Mouse (Mus musculus) limb, embryonic 12.5 days (tissue): ENCODE measurements around the gene Snrpd3. TPM values are rescaled to one million over a fixed set of nuclear protein-coding genes. Genes with fewer than 3 reads are reported as not detected.
A peak's percentile ranks its signal among the peaks of the same experiment; 100 is the strongest.
"Not testable (repeated sequence)": the region's sequence is repeated elsewhere in the genome, so short reads cannot be mapped to it uniquely, and the experiment has no call there.

ENCODE experiments used
- ATAC-seq: fragments of 200-750 bp; cut with Nextera tagmentation; 2 replicates; pipeline ENCODE4 v1.8.0; 2017; ENCODE audit warnings: low read depth, moderate TSS enrichment; ENCODE audit not compliant: insufficient number of reproducible peaks, insufficient read depth, low FRiP score, low TSS enrichment
- H3K27ac ChIP-seq: fragments of 300-500 bp; sonication (generic); 2 replicates; pipeline ENCODE4 v1.5.1; 2016; ENCODE audit warnings: mild to moderate bottlenecking, moderate library complexity
- H3K27me3 ChIP-seq: fragments of 300-500 bp; sonication (generic); 2 replicates; pipeline ENCODE4 v1.6.1; 2016; ENCODE audit warnings: mild to moderate bottlenecking, moderate library complexity
- H3K36me3 ChIP-seq: fragments of 300-500 bp; sonication (generic); 2 replicates; pipeline ENCODE4 v1.6.1; 2016; ENCODE audit warnings: mild to moderate bottlenecking, moderate library complexity
- H3K4me1 ChIP-seq: fragments of 300-500 bp; sonication (generic); replicated peaks from 2 replicates; pipeline ENCODE4 v1.6.1; 2016
- H3K4me2 ChIP-seq: fragments of 300-500 bp; sonication (generic); 2 replicates; pipeline ENCODE4 v1.6.1; 2016; ENCODE audit warnings: mild to moderate bottlenecking, moderate library complexity
- H3K4me3 ChIP-seq: fragments of 300-500 bp; sonication (generic); replicated peaks from 2 replicates; pipeline ENCODE4 v1.5.1; 2016; ENCODE audit warnings: mild to moderate bottlenecking
- H3K9ac ChIP-seq: fragments of 300-500 bp; sonication (generic); replicated peaks from 2 replicates; pipeline ENCODE4 v1.6.1; 2016; ENCODE audit warnings: mild to moderate bottlenecking, moderate library complexity
- H3K9me3 ChIP-seq: fragments of 300-500 bp; sonication (generic); 2 replicates; pipeline ENCODE4 v1.6.1; 2016; ENCODE audit warnings: mild to moderate bottlenecking, moderate library complexity
- WGBS: fragments of 180-500 bp; shearing (Covaris S2); methylation state at CpG from one replicate; pipeline ENCODE4 v1.1.7; 2016; 5-methylcytosine and 5-hydroxymethylcytosine counted together
- polyA plus RNA-seq: library from polyadenylated mRNA; unstranded; fragments of >200 nt; fragmentation: Nextera tagmentation; extraction: Ambion mirVana; gene quantifications from 2 replicates; pipeline ENCODE4 v1.2.1, GENCODE M21; 2016

The Snrpd3 gene
- polyA plus RNA-seq, 1 experiment from 2014 or later, result 203 TPM

DNA sequence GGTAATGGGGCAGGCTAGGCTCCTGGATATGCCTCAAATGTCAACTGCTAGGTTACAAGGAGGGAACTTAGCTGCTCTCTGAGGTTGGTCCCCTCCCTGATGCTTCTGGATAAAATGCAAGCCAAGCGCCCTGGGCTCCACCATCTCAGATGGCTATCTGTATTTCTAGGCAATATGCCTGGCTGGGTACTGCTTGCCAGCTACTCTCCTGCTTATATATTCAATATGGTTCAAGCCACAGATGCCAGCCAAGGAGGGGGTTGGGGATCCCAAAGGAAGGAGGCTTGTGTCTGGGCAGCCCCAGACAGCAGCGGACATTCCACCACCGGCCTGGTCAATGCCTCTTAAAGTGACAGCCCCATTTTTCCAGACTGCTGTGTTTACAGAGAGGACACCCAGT lies 41.2 kb downstream of the Snrpd3 start:
- peak overlapping the region; percentile 99; the same call in 1 of the 2 replicates for H3K4me2 ChIP-seq
- peaks cover 39% of the 10 kb centered on the region for H3K4me1 ChIP-seq
- H3K4me3 ChIP-seq, result no peak overlapping the region
- H3K9me3 ChIP-seq, result no peaks in the 10 kb centered on the region
- H3K27ac ChIP-seq, result no peak overlapping the region
- peaks cover 49% of the 10 kb centered on the region for H3K27me3 ChIP-seq
- WGBS, result 34% methylated on average over 3 of the region's 3 CpGs
- no peaks in the 10 kb centered on the region for H3K36me3 ChIP-seq
- H3K9ac ChIP-seq, result no peak overlapping the region
- ATAC-seq, result no peak

DNA sequence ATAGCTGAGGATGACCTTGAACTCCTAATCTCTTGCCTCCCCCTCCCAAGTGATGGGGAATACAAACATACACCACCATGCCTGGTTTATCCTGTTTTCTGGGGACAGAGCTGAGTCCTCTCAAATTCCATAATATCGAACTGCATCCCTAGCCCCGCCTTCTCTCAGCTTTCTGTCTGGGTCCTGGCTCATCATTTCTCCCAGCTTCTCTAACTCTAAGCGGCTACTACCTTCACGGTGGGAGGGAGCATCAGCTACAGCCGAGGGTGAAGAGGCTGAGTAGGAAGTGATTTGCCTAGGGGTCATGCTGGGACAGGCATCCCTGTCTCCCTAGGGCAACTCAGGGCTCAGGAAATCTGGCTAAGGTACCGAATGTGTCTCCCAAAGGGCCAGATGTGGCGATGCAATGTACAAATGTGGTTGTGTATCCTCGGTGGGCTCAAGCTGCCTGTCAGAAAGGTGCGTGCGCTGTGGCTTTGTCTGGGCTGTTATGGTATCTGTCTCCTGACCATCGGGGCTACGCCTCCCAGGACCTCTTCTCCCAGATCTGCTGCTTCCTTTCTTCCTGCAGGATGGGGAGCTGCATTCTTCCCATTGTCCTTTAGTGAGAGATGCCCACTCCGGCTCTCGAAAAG lies 41.8 kb downstream of the Snrpd3 start:
- Histone ChIP-seq H3K4me1 (peaks cover 39% of the 10 kb centered on the region), H3K36me3 (no peaks in the 10 kb centered on the region), H3K4me3 (peak overlapping the region; percentile 66), H3K27me3 (peaks cover 49% of the 10 kb centered on the region), H3K9me3 (no peaks in the 10 kb centered on the region), H3K27ac (no peak overlapping the region), H3K4me2 (peak overlapping the region; percentile 99), H3K9ac (peak overlapping the region; percentile 81; the same call in 1 of the 2 replicates)
- no peak for ATAC-seq
- WGBS, result 5% methylated on average over 14 of the region's 14 CpGs

DNA sequence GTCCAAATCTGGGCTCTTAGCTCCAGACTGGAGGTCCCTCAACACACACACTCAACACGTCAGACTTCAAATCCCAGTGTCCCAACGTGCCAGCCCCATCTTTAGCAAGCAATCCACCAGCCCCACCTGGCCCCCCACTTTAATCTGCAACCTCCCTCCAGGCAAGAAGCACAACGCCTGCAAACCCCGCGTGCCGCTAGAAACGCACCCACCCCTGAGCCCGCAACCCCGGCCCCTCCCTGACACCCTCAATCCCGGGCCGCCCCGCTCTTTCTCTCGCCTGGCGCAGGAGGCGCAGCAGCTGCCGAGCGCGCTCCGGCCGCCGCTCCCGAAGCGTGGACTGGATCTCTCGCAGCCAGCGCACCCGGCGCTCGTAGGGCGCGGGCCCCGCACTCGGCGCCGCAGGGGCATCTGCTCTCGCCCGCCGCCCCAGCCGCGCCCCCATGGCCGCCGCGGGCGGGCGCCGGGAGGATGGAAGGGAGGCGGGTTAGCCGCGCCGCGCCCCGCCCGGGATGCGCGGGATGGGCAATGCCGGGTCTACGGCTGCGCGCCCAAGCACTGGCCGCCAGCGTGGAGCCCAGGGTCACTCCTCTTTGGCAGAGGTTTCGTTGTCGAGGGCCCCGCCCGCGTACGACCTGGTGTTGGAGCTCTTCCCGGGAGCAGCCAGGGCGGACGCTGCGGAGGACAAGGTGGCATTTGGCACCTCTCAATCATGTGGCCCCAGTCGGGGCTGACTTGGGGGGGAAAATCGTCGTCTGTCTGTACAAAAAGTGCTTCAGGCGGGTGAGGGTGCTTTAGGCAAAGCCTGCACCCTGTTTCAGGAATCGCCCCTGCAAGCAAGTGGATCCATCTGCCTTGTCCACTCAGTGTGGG lies 42.6 kb downstream of the Snrpd3 start, which contains the start of gene Lrrc75b:
Lrrc75b (minus strand) TSS at position 655 of the 873 bp plus-strand sequence.
- H3K27me3 ChIP-seq, result peaks cover 49% of the 10 kb centered on the region
- H3K9ac ChIP-seq, result peak within 1 kb of the TSS; percentile 81
- H3K4me1 ChIP-seq, result peaks cover 39% of the 10 kb centered on the region
- peak within 1 kb of the TSS; percentile 99 for H3K4me2 ChIP-seq
- WGBS, result under 1% methylated on average over 75 of the region's 75 CpGs
- no peaks in the 10 kb centered on the region for H3K9me3 ChIP-seq
- 0 out of 2 replicates have a peak, but pooled peaks have one; percentile 34 for ATAC-seq
- peak within 1 kb of the TSS; percentile 66 for H3K4me3 ChIP-seq
- no peak within 1 kb of the TSS for H3K27ac ChIP-seq
- H3K36me3 ChIP-seq, result no peaks in the 10 kb centered on the region

DNA sequence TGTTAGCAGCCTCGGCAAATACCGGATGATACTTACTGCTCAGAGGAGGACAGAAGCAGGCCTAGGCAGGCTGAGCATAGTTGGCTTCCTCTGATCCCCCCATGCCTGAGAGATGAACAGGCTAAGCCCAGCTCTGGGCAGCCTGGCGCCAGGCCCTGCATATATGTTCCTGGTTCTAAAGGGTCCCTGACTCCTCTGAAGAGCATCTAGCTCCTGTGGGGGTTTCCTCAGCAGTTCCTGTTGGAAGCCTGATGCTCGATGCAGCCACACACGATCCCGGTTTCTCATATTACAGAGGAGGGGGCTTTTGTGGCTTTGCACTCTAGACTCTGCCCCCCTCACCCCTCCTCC lies 43.2 kb downstream of the Snrpd3 start:
- Histone ChIP-seq H3K36me3 (no peaks in the 10 kb centered on the region), H3K9ac (peak overlapping the region; percentile 81; the same call in 1 of the 2 replicates), H3K4me1 (peaks cover 41% of the 10 kb centered on the region), H3K4me2 (peak overlapping the region; percentile 99), H3K9me3 (no peaks in the 10 kb centered on the region), H3K4me3 (peak overlapping the region; percentile 66; the same call in 1 of the 2 replicates), H3K27me3 (peaks cover 49% of the 10 kb centered on the region), H3K27ac (no peak overlapping the region)
- 6% methylated on average over 6 of the region's 6 CpGs for WGBS
- ATAC-seq, result peak; percentile 20; the same call in 1 of the 2 replicates

DNA sequence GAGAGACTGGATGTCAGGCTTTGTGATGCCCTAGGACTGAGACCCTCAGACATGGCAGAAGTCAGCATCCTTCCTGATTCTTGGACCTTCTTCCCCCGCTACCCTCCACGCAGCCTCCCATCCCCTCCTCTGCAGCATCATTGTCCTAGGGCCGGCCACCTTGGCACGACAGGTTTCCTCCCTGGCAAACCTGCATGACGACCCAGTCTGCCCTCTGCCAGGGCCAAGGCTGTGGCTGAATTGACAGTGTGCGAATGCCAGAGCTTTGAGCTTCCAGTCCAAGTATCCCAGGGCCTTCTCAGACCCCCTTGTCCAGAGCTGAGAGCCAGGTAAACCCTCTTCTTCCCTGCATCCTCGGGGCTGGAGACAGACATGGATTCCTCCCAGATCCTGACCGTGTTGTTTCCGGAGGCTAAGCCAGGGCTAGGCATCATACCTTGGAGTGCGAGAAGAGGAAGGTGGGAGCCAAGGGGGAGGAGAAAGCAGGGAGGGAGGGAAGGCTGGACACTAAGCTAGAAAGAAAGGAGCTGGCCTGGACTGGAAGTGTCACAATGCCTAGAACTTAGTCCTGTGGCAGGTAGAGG lies 43.8 kb downstream of the Snrpd3 start, which contains the start of gene Ggt1:
Ggt1 (plus strand) TSS at position 534 of the 584 bp plus-strand sequence.
- H3K9me3 ChIP-seq, result no peaks in the 10 kb centered on the region
- peak within 1 kb of the TSS; percentile 99 for H3K4me2 ChIP-seq
- ATAC-seq, result no peak
- peak within 1 kb of the TSS; percentile 66; the same call in 1 of the 2 replicates for H3K4me3 ChIP-seq
- WGBS, result 51% methylated on average over 10 of the region's 10 CpGs
- peaks cover 37% of the 10 kb centered on the region for H3K4me1 ChIP-seq
- H3K27ac ChIP-seq, result no peak within 1 kb of the TSS
- peaks cover 49% of the 10 kb centered on the region for H3K27me3 ChIP-seq
- peak within 1 kb of the TSS; percentile 81; the same call in 1 of the 2 replicates for H3K9ac ChIP-seq
- H3K36me3 ChIP-seq, result no peaks in the 10 kb centered on the region

DNA sequence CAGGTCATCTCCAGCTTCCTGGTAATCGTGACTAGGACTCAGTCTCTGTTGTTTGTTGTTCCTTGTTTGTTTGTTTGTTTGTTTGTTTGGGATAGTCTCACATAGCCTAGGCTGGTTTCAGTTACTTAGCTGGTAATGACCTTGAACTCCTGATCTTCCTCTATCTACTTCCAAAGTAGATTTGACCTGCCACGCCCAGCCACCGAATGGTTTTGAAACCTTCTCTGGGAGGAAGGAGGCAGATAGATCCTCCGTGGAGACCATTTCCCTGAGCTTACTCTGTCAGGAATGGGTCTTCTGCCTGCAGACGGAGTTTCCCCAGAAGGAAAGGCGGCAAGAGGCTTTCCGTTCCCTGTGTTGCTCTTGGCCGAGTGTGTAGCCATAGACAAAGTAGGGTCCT lies 45.2 kb downstream of the Snrpd3 start:
- Histone ChIP-seq H3K4me1 (peaks cover 30% of the 10 kb centered on the region), H3K27me3 (peaks cover 49% of the 10 kb centered on the region), H3K9ac (no peak overlapping the region), H3K4me3 (no peak overlapping the region), H3K9me3 (no peaks in the 10 kb centered on the region), H3K4me2 (no peak overlapping the region), H3K36me3 (no peaks in the 10 kb centered on the region), H3K27ac (no peak overlapping the region)
- no peak for ATAC-seq
- WGBS, result 85% methylated on average over 8 of the region's 8 CpGs

DNA sequence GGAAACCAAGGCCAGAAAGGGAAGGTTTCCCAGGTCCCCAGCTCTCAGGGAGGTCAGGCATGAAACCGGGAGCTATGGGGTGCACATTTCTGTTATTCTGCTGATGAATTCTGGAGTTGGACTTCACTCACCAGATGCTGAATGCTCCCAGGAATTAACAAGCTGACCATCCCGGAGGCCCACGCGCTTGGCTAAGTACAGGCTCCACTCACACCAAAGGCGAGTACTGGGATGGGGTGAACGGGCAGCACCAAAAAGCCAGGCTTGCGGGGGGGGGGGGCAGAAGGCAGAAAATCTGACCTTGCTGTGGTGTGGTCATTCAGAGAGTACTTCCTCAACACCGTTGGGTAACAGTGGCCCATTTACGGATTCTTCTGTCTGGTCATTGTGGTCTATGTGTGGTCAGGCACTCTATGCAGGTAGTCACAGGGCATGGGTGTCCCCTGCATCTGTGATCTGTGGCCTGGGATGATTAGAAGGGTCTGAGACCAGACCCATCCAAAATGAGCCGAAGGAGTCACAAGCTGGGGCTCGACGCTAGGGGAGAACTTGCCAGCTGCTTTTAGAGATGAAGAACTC lies 47.4 kb downstream of the Snrpd3 start:
- Histone ChIP-seq H3K4me2 (no peak overlapping the region), H3K27ac (no peak overlapping the region), H3K4me1 (peaks cover 22% of the 10 kb centered on the region), H3K9ac (no peak overlapping the region), H3K4me3 (no peak overlapping the region), H3K9me3 (no peaks in the 10 kb centered on the region), H3K36me3 (no peaks in the 10 kb centered on the region), H3K27me3 (peaks cover 38% of the 10 kb centered on the region)
- WGBS, result 79% methylated on average over 12 of the region's 12 CpGs
- no peak for ATAC-seq

DNA sequence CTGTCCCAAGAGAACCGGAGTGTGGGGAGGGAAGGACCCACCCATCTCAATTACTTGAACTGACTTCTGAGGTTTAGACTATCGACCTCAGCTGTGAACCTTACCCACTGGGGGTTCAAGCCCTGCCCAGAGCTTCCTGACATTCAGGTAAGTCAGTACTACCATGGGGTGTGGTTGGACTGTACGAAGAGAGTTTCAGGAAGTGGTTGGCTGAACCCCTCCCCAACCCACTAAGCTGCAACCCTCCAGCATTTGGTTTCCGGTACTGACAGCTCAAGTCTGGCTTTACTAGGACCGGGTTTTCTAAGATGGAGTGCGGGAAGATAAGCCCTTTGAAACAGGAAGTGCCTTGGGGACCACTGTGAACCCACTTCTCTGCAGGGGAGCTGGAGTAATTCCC lies 48.1 kb downstream of the Snrpd3 start:
- 55% methylated on average over 6 of the region's 6 CpGs for WGBS
- Histone ChIP-seq H3K4me1 (peaks cover 16% of the 10 kb centered on the region), H3K4me3 (no peak overlapping the region), H3K9ac (no peak overlapping the region), H3K27ac (no peak overlapping the region), H3K36me3 (no peaks in the 10 kb centered on the region), H3K9me3 (no peaks in the 10 kb centered on the region), H3K27me3 (peaks cover 31% of the 10 kb centered on the region), H3K4me2 (no peak overlapping the region)
- no peak for ATAC-seq

DNA sequence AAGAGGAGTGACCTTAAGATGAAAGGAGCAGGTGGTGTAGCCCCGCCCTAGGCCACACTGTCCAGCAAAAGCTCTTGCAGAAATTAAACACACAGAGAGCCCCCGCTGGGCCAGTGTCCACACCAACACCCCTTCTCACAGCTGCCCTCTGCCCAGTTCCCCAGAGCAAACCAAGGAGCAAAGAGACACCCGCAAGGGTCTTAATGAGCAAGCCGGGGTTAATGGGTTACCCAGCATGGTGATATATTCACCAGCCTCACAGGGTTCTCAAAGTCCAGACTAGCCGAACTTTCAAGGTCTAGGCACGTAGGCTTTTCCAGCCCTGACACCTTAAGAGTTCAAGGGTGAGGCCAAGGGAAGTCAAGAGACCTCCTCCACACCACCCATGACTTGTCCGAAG lies 48.6 kb downstream of the Snrpd3 start:
- Histone ChIP-seq H3K9ac (no peak overlapping the region), H3K36me3 (no peaks in the 10 kb centered on the region), H3K4me1 (peaks cover 14% of the 10 kb centered on the region), H3K4me2 (no peak overlapping the region), H3K27me3 (peaks cover 26% of the 10 kb centered on the region), H3K27ac (no peak overlapping the region), H3K4me3 (no peak overlapping the region), H3K9me3 (no peaks in the 10 kb centered on the region)
- WGBS, result 70% methylated on average over 7 of the region's 7 CpGs
- ATAC-seq, result no peak

DNA sequence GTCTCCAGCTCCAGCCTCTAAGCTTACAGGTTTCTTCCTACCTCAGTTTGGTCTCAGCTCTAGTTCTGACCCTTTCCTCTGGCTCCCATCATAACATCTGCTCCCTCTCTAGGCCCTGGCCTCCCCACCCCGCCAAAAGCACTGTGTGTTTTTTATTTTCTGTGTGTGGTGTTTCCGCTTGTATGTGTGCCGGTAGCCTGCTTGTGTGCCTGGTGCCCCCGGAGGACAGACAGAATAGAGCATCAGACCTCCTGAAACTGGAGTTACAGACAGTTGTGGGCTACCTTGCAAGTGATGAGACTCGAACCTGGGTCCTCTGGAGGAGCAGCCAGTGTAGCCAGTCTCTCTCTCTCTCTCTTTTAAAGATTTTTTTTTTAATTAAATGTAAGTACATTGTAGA lies 49.0 kb downstream of the Snrpd3 start:
- Histone ChIP-seq H3K9me3 (no peaks in the 10 kb centered on the region), H3K27ac (no peak overlapping the region), H3K4me1 (peaks cover 18% of the 10 kb centered on the region), H3K4me2 (no peak overlapping the region), H3K4me3 (no peak overlapping the region), H3K27me3 (peaks cover 22% of the 10 kb centered on the region), H3K36me3 (no peaks in the 10 kb centered on the region), H3K9ac (no peak overlapping the region)
- 78% methylated on average over 5 of the region's 5 CpGs for WGBS
- ATAC-seq, result no peak

DNA sequence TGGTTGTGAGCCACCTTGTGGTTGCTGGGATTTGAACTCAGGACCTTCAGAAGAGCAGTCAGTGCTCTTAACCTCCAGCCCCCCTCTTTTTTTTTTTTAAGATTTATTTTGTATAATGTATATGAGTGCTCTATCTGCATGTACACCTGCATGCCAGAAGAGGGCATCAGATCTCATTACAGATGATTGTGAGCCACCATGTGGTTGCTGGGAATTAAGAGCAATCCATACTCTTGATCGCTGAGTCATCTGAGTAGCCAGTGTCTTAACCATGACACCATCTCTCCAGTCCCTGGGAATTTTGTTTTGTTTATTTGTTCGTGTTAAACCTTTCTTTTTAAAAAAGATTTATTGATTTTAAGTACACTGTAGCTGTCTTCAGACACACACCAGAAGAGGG lies 49.4 kb downstream of the Snrpd3 start:
- Histone ChIP-seq H3K27me3 (peaks cover 18% of the 10 kb centered on the region), H3K4me1 (peaks cover 18% of the 10 kb centered on the region)
- H3K36me3 ChIP-seq, H3K9ac ChIP-seq, H3K9me3 ChIP-seq, ATAC-seq, H3K4me3 ChIP-seq, H3K4me2 ChIP-seq, H3K27ac ChIP-seq: not testable (repeated sequence)
- whole genome bisulfite sequencing, result 83% methylated on average over 2 of the region's 2 CpGs
